Mouse (Mus musculus) lung, postnatal 0 days (tissue): ENCODE data around the gene Nkpd1.

Source experiments
- CTCF ChIP-seq: IDR thresholded peaks from 2 replicates; pipeline ENCODE4 v1.5.1; 2016; ENCODE audit warnings: antibody characterized with exemption, mild to moderate bottlenecking
- EP300 ChIP-seq: IDR thresholded peaks from 2 replicates; pipeline ENCODE4 v1.6.1; 2016; ENCODE audit warnings: antibody characterized with exemption, mild to moderate bottlenecking, control low read depth

- TF ChIP-seq EP300, result no peak
- no peak for TF ChIP-seq CTCF
Observed at GRCm38 (mm10) chr7:19495521-19496213, 22.0 kb upstream of the Nkpd1 start.
